Mouse (Mus musculus) heart, embryonic 11.5 days (tissue): Measurements from ENCODE around the gene Gm20388. TPM values are rescaled to one million over a fixed set of nuclear protein-coding genes. Genes with fewer than 3 reads are reported as not detected.
A peak's percentile ranks its signal among the peaks of the same experiment; 100 is the strongest.

Experiments
- ATAC-seq: fragments of 200-750 bp; cut with Nextera tagmentation; replicated peaks from 2 replicates; pipeline ENCODE4 v1.8.0; 2017; ENCODE audit warnings: moderate library complexity; ENCODE audit not compliant: insufficient number of reproducible peaks, low FRiP score, low TSS enrichment
- H3K27ac ChIP-seq: fragments of 300-500 bp; sonication (generic); 2 replicates; pipeline ENCODE4 v1.5.1; 2014; ENCODE audit warnings: mild to moderate bottlenecking, low read depth, low read length
- H3K27me3 ChIP-seq: fragments of 300-500 bp; sonication (generic); 2 replicates; pipeline ENCODE4 v1.6.1; 2014; ENCODE audit warnings: mild to moderate bottlenecking, low read length, mixed read lengths; ENCODE audit not compliant: control insufficient read depth, insufficient read depth
- H3K36me3 ChIP-seq: fragments of 300-500 bp; sonication (generic); 2 replicates; pipeline ENCODE4 v1.6.1; 2014; ENCODE audit warnings: mild to moderate bottlenecking, low read length, moderate library complexity, mixed read lengths; ENCODE audit not compliant: control insufficient read depth, insufficient read depth
- H3K4me1 ChIP-seq: fragments of 300-500 bp; sonication (generic); 2 replicates; pipeline ENCODE4 v1.6.1; 2014; ENCODE audit warnings: low read length; ENCODE audit not compliant: control insufficient read depth, insufficient read depth
- H3K4me2 ChIP-seq: fragments of 300-500 bp; sonication (generic); 2 replicates; pipeline ENCODE4 v1.6.1; 2014; ENCODE audit warnings: mild to moderate bottlenecking, moderate library complexity
- H3K4me3 ChIP-seq: fragments of 300-500 bp; sonication (generic); 2 replicates; pipeline ENCODE4 v1.5.1; 2014; ENCODE audit warnings: low read depth, low read length
- H3K9ac ChIP-seq: fragments of 300-500 bp; sonication (generic); 2 replicates; pipeline ENCODE4 v1.6.1; 2014; ENCODE audit warnings: mild to moderate bottlenecking, low read depth, low read length, moderate library complexity
- H3K9me3 ChIP-seq: fragments of 300-500 bp; sonication (generic); replicated peaks from 2 replicates; pipeline ENCODE4 v1.6.1; 2016; ENCODE audit warnings: low read length; ENCODE audit not compliant: control insufficient read depth
- WGBS: fragments of 180-500 bp; shearing (Covaris S2); extraction: QIAGEN DNeasy Blood & Tissue Kit; methylation state at CpG from one replicate; pipeline ENCODE4 v1.1.7; 2014; ENCODE audit not compliant: insufficient replicate concordance; 5-methylcytosine and 5-hydroxymethylcytosine counted together
- polyA plus RNA-seq: library from polyadenylated mRNA; unstranded; fragments of >200 nt; fragmentation: Nextera tagmentation; extraction: Ambion mirVana; gene quantifications from 2 replicates; pipeline ENCODE4 v1.2.1, GENCODE M21; 2014

Gm20388 gene
- polyA plus RNA-seq, 1 experiment from 2014 or later, result 6.4 TPM

DNA sequence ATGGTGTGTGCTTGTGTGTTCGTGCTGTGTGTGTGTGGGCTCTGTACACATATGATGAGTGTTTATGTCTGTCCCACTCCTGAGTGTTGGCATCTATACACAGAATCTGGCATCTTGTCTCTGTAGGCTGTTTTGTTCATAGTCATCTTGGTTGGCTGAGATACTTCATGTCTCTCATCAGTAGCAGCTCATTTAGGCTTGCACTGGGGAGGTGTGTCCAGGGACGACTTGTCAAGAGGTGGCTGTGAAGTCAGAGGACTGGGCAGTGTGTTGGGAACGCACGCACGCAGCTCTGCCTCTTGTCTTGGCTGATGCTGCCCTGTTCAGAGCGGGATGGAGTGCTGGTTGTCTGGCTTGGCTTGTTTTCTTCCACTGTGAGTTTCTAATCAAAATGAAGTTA, 4359.9 kb downstream of the Gm20388 start:
- Histone ChIP-seq H3K9me3 (no peaks in the 10 kb centered on the region), H3K36me3 (no peaks in the 10 kb centered on the region), H3K27me3 (no peaks in the 10 kb centered on the region), H3K27ac (no peak overlapping the region), H3K9ac (no peak overlapping the region), H3K4me3 (no peak overlapping the region), H3K4me2 (no peak overlapping the region), H3K4me1 (peaks cover 18% of the 10 kb centered on the region)
- ATAC-seq, result 0 out of 2 replicates have a peak, but pooled peaks have one; percentile 46
- WGBS, result 58% methylated on average over 6 of the region's 6 CpGs

DNA sequence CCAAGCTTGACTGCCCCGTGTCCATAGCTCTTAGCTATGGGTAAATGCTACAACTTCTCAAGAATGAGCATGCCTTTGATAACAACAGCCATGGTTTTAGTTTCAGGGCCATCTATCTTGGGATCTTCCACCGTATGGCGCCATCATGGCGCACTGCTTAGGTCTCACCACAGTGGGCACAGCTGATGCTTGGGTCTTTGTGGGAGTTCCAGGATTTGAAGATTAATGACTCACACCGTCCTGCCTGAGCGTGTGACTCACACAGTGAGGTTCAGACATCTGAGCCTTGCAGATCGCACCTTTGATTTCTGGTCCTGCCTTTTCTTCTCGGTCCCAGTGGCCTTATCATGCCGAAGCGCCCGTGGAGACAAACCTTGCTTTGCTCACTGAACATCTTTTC, 4360.3 kb downstream of the Gm20388 start:
- 67% methylated on average over 11 of the region's 11 CpGs for WGBS
- Histone ChIP-seq H3K36me3 (no peaks in the 10 kb centered on the region), H3K9ac (no peak overlapping the region), H3K4me1 (peaks cover 15% of the 10 kb centered on the region), H3K27me3 (no peaks in the 10 kb centered on the region), H3K4me2 (no peak overlapping the region), H3K9me3 (no peaks in the 10 kb centered on the region), H3K27ac (no peak overlapping the region), H3K4me3 (no peak overlapping the region)
- ATAC-seq, result no peak

DNA sequence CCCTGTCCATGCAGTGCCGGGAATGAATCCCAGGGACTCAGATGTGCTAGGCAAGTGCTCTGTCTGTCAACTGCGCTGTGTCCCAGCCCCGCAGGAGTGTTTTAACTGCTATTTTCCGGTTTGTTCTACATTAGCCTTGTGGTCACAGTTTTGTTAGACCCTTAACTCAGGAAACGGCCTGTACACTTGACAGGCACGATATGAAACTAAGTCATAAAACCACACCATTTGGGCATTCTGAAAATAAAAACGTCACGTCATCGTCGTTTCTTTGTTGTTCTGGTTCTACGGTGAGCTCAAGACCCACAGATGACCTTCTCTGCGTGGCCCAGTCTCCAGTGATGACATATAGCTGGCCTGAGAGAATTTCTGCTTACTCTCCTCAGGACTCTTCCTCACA, 4360.9 kb downstream of the Gm20388 start:
- Histone ChIP-seq H3K4me3 (no peak overlapping the region), H3K4me2 (no peak overlapping the region), H3K9me3 (no peaks in the 10 kb centered on the region), H3K4me1 (peaks cover 15% of the 10 kb centered on the region), H3K9ac (no peak overlapping the region), H3K27me3 (no peaks in the 10 kb centered on the region), H3K36me3 (no peaks in the 10 kb centered on the region), H3K27ac (no peak overlapping the region)
- WGBS, result 87% methylated on average over 12 of the region's 12 CpGs
- ATAC-seq, result no peak

DNA sequence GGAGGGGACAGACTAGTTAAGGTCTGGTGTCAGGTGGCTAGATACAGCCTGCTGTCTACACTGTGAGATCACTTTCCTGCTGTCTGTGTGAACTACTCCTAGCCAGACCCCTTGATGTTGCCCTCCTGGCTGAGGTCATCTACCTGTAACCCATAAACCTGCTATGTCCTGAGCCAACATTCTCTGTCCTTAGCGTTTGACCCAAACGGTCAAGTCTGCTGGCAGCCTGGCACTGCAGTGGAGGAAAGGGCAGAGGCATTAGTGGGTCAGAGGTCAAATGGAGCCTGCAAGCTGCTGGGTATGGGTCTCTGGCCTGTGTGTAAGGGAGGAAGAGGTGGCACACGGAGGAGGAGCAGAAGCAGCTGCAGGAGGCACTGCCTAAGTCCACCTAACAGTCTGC, 4362.2 kb downstream of the Gm20388 start:
- H3K27ac ChIP-seq, result no peak overlapping the region
- H3K9me3 ChIP-seq, result no peaks in the 10 kb centered on the region
- WGBS, result 62% methylated on average over 3 of the region's 3 CpGs
- ATAC-seq, result no peak
- no peaks in the 10 kb centered on the region for H3K36me3 ChIP-seq
- no peak overlapping the region for H3K4me2 ChIP-seq
- H3K27me3 ChIP-seq, result no peaks in the 10 kb centered on the region
- H3K4me3 ChIP-seq, result no peak overlapping the region
- no peak overlapping the region for H3K9ac ChIP-seq
- H3K4me1 ChIP-seq, result peaks cover 15% of the 10 kb centered on the region

DNA sequence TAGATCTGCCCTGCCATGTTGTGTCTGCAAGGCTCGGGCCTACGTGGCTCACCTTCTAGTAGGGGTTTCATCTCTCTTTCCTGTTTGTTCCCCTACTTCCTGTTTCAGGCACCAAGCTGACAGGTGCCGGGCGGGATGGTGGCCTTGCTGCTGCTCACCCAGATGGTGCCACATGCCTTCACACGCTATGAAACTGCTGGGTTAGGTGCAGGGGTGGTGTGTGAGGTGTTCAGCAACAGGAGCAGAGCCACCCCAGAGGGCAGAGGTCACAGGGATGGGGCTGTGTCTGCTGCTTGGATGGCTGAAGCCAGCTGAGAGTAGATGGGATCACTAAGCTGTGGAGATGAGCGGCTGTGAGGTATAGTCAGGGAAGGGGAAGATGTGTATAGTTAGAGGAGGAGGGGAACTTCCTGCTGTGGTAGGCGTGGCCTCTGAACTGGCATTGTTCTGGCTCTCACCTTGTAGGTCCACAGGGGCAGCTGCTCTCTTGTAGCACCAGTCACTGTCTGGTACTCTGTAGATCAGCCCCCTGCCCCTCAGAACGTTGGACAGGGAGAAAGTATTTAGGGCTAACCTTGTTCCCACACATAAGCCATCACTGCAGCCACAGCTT, 4363.1 kb downstream of the Gm20388 start:
- Histone ChIP-seq H3K4me1 (peaks cover 15% of the 10 kb centered on the region), H3K27ac (no peak overlapping the region)

DNA sequence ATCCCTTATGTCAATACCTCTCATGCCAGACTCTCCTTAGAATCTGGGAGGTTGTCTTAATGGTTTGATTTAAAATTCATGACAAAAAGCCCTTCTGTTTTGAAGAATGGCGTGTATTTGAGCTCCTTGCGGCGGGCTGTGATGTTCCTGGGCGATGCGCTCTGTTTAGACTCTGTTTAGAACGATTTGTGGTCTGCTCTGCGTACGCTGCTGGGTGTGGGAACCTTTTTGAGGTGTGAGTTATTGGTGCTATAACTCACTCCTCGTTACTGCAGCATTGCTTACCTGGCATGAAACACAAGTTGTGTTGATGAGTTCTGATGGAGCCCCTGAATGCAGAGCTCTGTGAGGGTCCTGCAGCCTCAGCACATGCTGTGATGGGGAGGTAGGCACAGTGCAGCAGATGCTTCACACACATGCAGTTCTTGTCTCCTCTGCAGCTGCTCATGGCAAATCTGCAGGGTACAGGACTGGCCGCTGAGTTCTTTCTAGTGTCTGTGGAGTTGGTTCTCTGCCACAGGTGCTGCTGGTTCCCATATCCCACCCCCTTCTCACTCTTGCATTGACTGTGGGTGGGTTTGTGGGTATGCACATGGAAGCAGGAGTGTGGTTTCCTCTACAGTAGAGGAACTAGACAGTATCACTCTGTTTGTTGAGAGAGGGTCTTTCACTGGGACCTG, 4363.9 kb downstream of the Gm20388 start:
- Histone ChIP-seq H3K9me3 (no peaks in the 10 kb centered on the region), H3K4me2 (no peak overlapping the region), H3K27ac (no peak overlapping the region), H3K9ac (no peak overlapping the region), H3K36me3 (no peaks in the 10 kb centered on the region), H3K4me3 (no peak overlapping the region), H3K4me1 (peaks cover 15% of the 10 kb centered on the region), H3K27me3 (no peaks in the 10 kb centered on the region)
- no peak for ATAC-seq
- WGBS, result 79% methylated on average over 10 of the region's 10 CpGs

More for the DNA sequence above, 4363.1 kb downstream of the Gm20388 start:
- Histone ChIP-seq H3K4me2 (no peak overlapping the region), H3K9ac (no peak overlapping the region), H3K27me3 (no peaks in the 10 kb centered on the region), H3K9me3 (no peaks in the 10 kb centered on the region), H3K4me3 (no peak overlapping the region), H3K36me3 (no peaks in the 10 kb centered on the region)
- ATAC-seq, result no peak
- 61% methylated on average over 8 of the region's 8 CpGs for WGBS

DNA sequence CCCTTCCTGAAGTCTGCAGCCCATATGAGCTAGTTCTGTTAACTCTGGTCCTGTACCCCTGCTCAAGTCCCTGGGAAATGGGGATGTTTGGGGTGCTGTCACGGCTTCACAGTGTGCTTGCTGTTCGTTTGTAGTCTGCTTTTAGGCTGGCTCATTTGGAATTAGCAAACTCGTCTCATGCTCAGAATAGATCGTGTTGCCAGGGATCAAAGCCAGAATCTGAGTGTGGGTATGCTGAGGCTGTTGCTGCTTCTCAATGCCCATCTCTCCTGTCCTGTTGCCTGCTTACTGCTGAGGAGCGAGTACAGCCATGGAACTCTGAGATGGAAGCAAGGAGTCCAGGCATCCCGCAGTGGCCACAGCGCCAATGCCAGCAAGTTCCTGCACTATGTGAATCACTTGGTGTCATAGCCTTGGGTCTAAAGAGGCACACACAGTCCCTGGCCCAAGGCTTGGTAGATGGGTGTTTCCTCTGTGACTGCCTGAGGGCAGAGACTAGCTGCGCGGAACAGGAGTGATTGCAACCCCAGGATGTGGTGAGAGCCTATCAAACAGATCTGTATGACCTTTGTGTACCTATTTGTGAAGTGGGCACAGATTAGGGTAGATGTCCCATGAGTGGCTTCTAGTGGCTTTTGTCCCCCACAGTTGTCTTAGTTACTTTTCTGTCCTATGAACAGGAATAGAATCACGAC, 4364.9 kb downstream of the Gm20388 start:
- 88% methylated on average over 10 of the region's 10 CpGs for WGBS
- H3K27me3 ChIP-seq, result no peaks in the 10 kb centered on the region
- no peak overlapping the region for H3K27ac ChIP-seq
- H3K9ac ChIP-seq, result no peak overlapping the region
- no peak overlapping the region for H3K4me3 ChIP-seq
- peaks cover 17% of the 10 kb centered on the region for H3K4me1 ChIP-seq
- ATAC-seq, result no peak
- H3K9me3 ChIP-seq, result no peaks in the 10 kb centered on the region
- no peak overlapping the region for H3K4me2 ChIP-seq
- H3K36me3 ChIP-seq, result no peaks in the 10 kb centered on the region

DNA sequence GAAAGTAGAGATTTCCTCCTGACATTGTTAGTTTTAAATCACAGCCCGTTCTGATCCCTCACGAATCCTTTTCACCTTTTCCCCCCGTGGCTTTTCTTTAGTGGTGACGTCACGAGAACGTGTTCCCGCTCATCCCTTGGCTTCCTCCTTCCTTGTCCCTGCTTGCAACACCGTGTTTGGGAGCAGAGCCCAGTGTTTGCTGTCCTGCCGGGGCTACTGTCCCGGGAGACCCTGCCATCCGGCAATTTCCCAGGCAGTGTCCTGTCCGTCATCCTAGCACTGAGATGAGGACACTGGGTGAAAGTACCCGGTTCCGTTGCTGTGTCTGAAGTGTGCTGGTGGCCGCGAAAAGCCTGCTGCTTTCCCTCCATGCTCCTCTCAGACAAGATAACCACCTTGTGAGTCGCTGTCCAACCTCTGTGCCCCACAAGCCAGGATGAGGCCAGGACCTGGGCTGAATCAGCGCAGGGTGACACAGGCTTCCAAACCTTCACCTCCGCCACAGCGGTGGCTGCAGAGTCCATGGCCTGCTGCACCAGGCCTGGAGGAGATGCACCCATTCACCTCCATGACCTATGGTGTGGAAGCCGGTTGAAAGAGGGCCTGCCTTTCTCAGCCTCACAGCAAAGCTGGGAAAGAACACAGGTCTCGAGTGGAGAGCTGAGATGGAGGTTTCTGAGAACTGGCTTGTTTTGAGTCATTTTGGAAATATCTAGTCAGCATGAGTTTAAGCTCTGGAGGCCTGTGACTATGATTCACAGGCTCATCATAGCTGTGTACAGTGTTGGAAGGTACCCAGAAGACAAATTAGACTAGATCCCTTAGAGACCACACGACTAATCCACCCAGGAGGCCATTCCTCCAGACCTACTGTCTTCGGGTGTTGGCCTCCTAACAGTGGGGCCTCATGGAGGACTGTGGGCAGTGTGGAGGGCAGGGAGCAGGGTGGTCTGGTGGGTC, 4367.6 kb downstream of the Gm20388 start:
- peaks cover 32% of the 10 kb centered on the region for H3K4me1 ChIP-seq
- no peak overlapping the region for H3K9ac ChIP-seq
- WGBS, result 70% methylated on average over 24 of the region's 24 CpGs
- ATAC-seq, result no peak
- H3K36me3 ChIP-seq, result no peaks in the 10 kb centered on the region
- H3K4me3 ChIP-seq, result no peak overlapping the region
- H3K9me3 ChIP-seq, result no peaks in the 10 kb centered on the region
- no peak overlapping the region for H3K4me2 ChIP-seq
- H3K27me3 ChIP-seq, result no peaks in the 10 kb centered on the region
- H3K27ac ChIP-seq, result no peak overlapping the region
